Mouse (Mus musculus) bone marrow macrophage, adult 2 months (primary cell): ENCODE data around the gene Dennd5b.

Experiments used
- CTCF ChIP-seq: IDR thresholded peaks from 2 replicates; pipeline ENCODE4 v1.5.1; 2012; ENCODE audit warnings: low read depth, mild to moderate bottlenecking, low read length, moderate library complexity
- POLR2A ChIP-seq: IDR thresholded peaks from 2 replicates; pipeline ENCODE4 v1.6.1; 2012; ENCODE audit warnings: mild to moderate bottlenecking, low read depth, low read length, borderline replicate concordance

- TF ChIP-seq CTCF, result no peak
- no peak for TF ChIP-seq POLR2A
These were observed 33.1 kb upstream of the Dennd5b start for GRCm38 (mm10) chr6:149134391-149135150.
